Mouse (Mus musculus) hindbrain, embryonic 11.5 days (tissue): Measurements from ENCODE around the gene Ndst4. TPM values are rescaled to one million over a fixed set of nuclear protein-coding genes. Genes with fewer than 3 reads are reported as not detected.

Experiments used
- ATAC-seq: fragments of 200-750 bp; cut with Nextera tagmentation; 2 replicates; pipeline ENCODE4 v1.8.0; 2017; ENCODE audit warnings: mild to moderate bottlenecking, moderate TSS enrichment, moderate library complexity; ENCODE audit not compliant: low FRiP score
- DNase-seq: peaks from one replicate; pipeline ENCODE4 v3.0.0-alpha.2; 2015; ENCODE audit warnings: low spot score
- H3K27ac ChIP-seq: fragments of 300-500 bp; sonication (generic); 2 replicates; pipeline ENCODE4 v1.5.1; 2014; ENCODE audit warnings: mild to moderate bottlenecking, low read depth, low read length
- H3K27me3 ChIP-seq: fragments of 300-500 bp; sonication (generic); 2 replicates; pipeline ENCODE4 v1.6.1; 2014; ENCODE audit warnings: mild to moderate bottlenecking, low read length, moderate library complexity, mixed read lengths; ENCODE audit not compliant: control insufficient read depth, insufficient read depth
- H3K36me3 ChIP-seq: fragments of 300-500 bp; sonication (generic); 2 replicates; pipeline ENCODE4 v1.6.1; 2014; ENCODE audit warnings: mild to moderate bottlenecking, low read length, moderate library complexity, mixed read lengths; ENCODE audit not compliant: control insufficient read depth, insufficient read depth
- H3K4me1 ChIP-seq: fragments of 300-500 bp; sonication (generic); replicated peaks from 2 replicates; pipeline ENCODE4 v1.6.1; 2014; ENCODE audit warnings: low read length, mixed read lengths; ENCODE audit not compliant: control insufficient read depth, insufficient read depth
- H3K4me2 ChIP-seq: fragments of 300-500 bp; sonication (generic); replicated peaks from 2 replicates; pipeline ENCODE4 v1.6.1; 2014; ENCODE audit warnings: mild to moderate bottlenecking, low read depth, low read length
- H3K4me3 ChIP-seq: fragments of 300-500 bp; sonication (generic); 2 replicates; pipeline ENCODE4 v1.5.1; 2014; ENCODE audit warnings: low read depth, low read length
- H3K9ac ChIP-seq: fragments of 300-500 bp; sonication (generic); 2 replicates; pipeline ENCODE4 v1.6.1; 2014; ENCODE audit warnings: low read depth, low read length
- H3K9me3 ChIP-seq: fragments of 300-500 bp; sonication (generic); 2 replicates; pipeline ENCODE4 v1.6.1; 2016; ENCODE audit warnings: low read length; ENCODE audit not compliant: control insufficient read depth
- polyA plus RNA-seq: library from polyadenylated mRNA; unstranded; fragments of >200 nt; fragmentation: Nextera tagmentation; extraction: Ambion mirVana; gene quantifications from 2 replicates; pipeline ENCODE4 v1.2.1, GENCODE M21; 2014

Ndst4 gene
- polyA plus RNA-seq, 1 experiment from 2014 or later, result 1.6 TPM

DNA sequence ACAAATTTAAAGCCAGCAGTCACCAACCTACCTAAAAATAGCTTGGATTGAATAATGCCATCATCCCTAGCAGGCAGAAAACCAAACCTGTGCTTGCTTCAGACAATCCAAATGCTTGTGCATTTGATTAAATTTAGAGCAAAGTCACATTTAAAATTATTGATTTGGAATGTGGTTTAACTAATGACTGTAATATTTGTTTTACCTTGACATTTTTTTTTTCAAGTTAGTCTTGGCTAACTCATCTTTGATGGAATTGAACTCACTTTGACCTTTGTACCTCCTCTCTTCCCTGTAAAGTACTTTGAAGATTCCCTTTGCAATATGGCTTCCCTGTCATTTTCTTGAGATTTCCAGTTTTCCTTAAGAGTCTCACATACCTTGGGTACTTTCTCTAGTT, 356.8 kb downstream of the Ndst4 start:
- H3K9me3 ChIP-seq, result no peaks in the 10 kb centered on the region
- H3K27ac ChIP-seq, result no peak overlapping the region
- no peaks in the 10 kb centered on the region for H3K27me3 ChIP-seq
- H3K4me1 ChIP-seq, result no peaks in the 10 kb centered on the region
- DNase-seq, result no peak
- no peak for ATAC-seq
- H3K9ac ChIP-seq, result no peak overlapping the region
- no peak overlapping the region for H3K4me2 ChIP-seq
- H3K36me3 ChIP-seq, result no peaks in the 10 kb centered on the region
- no peak overlapping the region for H3K4me3 ChIP-seq
